Mouse (Mus musculus) E14TG2a.4 (cell line): Measurements from ENCODE around the gene Scrn3.

Experiments used
- CTCF ChIP-seq: conservative IDR thresholded peaks from 2 replicates; pipeline ENCODE4 v1.5.1; 2014; ENCODE audit warnings: low read length
- NANOG ChIP-seq: IDR thresholded peaks from 2 replicates; pipeline ENCODE4 v1.6.1; 2014; ENCODE audit warnings: borderline replicate concordance, low read length, mixed read lengths
- POU5F1 ChIP-seq: IDR thresholded peaks from 2 replicates; pipeline ENCODE4 v1.6.1; 2014; ENCODE audit warnings: low read length, borderline replicate concordance

- TF ChIP-seq CTCF (no peak), POU5F1 (no peak), NANOG (no peak)
These were observed 42.7 kb upstream of the Scrn3 start for GRCm38 (mm10) chr2:73269666-73270065.
